Mouse (Mus musculus): ENCODE results near the gene Sumo1. TPM values are rescaled to one million over a fixed set of nuclear protein-coding genes. Genes with fewer than 3 reads are reported as not detected.

Gene Sumo1
- total and polyA plus RNA-seq, 3 experiments: 129 to 131 TPM; not detected in 1

GRCm38 (mm10) chr1:59697751-59698150 is 27.1 kb upstream of the Sumo1 start:
- no peak overlapping the region for H3K4me3 ChIP-seq (ENCODE audit: control insufficient read depth in 1 of 2, insufficient read depth in 1 of 2, low read depth in 2 of 2, low read length in 2 of 2)
- peaks cover 21% of the 10 kb centered on the region for H3K79me2 ChIP-seq (ENCODE audit: control insufficient read depth, insufficient read depth, low read length, poor library complexity)
- no peaks in the 10 kb centered on the region for H3K27me3 ChIP-seq (ENCODE audit: control insufficient read depth in 1 of 2, insufficient read depth in 2 of 2, low read length in 2 of 2)
- H3K9me3 ChIP-seq (replicated peaks; ENCODE audit: insufficient read depth, low read length): no peaks in the 10 kb centered on the region
- no peak overlapping the region for H3K9ac ChIP-seq (ENCODE audit: control insufficient read depth, low read depth, low read length, poor library complexity, severe bottlenecking)
- no peaks in the 10 kb centered on the region for H3K4me1 ChIP-seq (ENCODE audit: control insufficient read depth in 1 of 2, insufficient read depth in 2 of 2, low read length in 2 of 2)
- DNase-seq (ENCODE audit: low read depth, low spot score): no peak
- TF ChIP-seq GATA1 (IDR thresholded peaks at IDR 0.05; ENCODE audit: low read depth, low read length) (no peak), CHD1 (IDR thresholded peaks at IDR 0.05; ENCODE audit: low read depth, low read length) (no peak), HCFC1 (IDR thresholded peaks at IDR 0.05; ENCODE audit: low read depth, low read length) (no peak), SMC3 (IDR thresholded peaks at IDR 0.05; ENCODE audit: low read depth, low read length) (no peak), SIN3A (IDR thresholded peaks at IDR 0.05; ENCODE audit: low read length) (no peak), USF1 (IDR thresholded peaks at IDR 0.05; ENCODE audit: low read depth, low read length) (no peak), NELFE (IDR thresholded peaks at IDR 0.05; ENCODE audit: low read depth, low read length) (no peak), KAT2A (conservative IDR thresholded peaks at IDR 0.05; ENCODE audit: low read depth, low read length) (no peak), MAX (IDR thresholded peaks at IDR 0.05; ENCODE audit: low read length) (no peak)
- peaks cover 9 to 71% of the 10 kb centered on the region in 2 experiments for H3K36me3 ChIP-seq (ENCODE audit: control insufficient read depth in 1 of 2, insufficient read depth in 2 of 2, low read length in 2 of 2)
- H3K27ac ChIP-seq (ENCODE audit: control insufficient read depth, low read depth, low read length): no peak overlapping the region

GRCm38 (mm10) chr1:59690467-59690866 is 19.8 kb upstream of the Sumo1 start:
- Histone ChIP-seq H3K36me3 (ENCODE audit: control insufficient read depth in 1 of 2, insufficient read depth in 2 of 2, low read length in 2 of 2) (peaks cover 31 to 65% of the 10 kb centered on the region in 2 experiments), H3K27me3 (ENCODE audit: control insufficient read depth in 1 of 2, insufficient read depth in 2 of 2, low read length in 2 of 2) (no peaks in the 10 kb centered on the region), H3K9me3 (replicated peaks; ENCODE audit: insufficient read depth, low read length) (no peaks in the 10 kb centered on the region), H3K4me1 (ENCODE audit: control insufficient read depth in 1 of 2, insufficient read depth in 2 of 2, low read length in 2 of 2) (no peaks in the 10 kb centered on the region; a peak in 1 of 4 replicates), H3K79me2 (ENCODE audit: control insufficient read depth, insufficient read depth, low read length, poor library complexity) (peaks cover 59% of the 10 kb centered on the region), H3K4me3 (ENCODE audit: control insufficient read depth in 1 of 2, insufficient read depth in 1 of 2, low read depth in 2 of 2, low read length in 2 of 2) (no peak overlapping the region), H3K9ac (ENCODE audit: control insufficient read depth, low read depth, low read length, poor library complexity, severe bottlenecking) (no peak overlapping the region), H3K27ac (ENCODE audit: control insufficient read depth, low read depth, low read length) (no peak overlapping the region)
- no peak for DNase-seq (ENCODE audit: low read depth, low spot score)
- TF ChIP-seq POLR2AphosphoS2 (IDR thresholded peaks at IDR 0.05; ENCODE audit: low read length) (peak; percentile 23; the same call in 1 of the 2 replicates), BHLHE40 (IDR thresholded peaks at IDR 0.05; ENCODE audit: borderline replicate concordance, low read depth, low read length) (no peak), MYC (IDR thresholded peaks at IDR 0.05; ENCODE audit: low read depth, low read length) (peak; percentile 65; the same call in 1 of the 2 replicates), EP300 (IDR thresholded peaks at IDR 0.05; ENCODE audit: low read depth in 1 of 2, low read length in 2 of 2) (no peak), SIN3A (IDR thresholded peaks at IDR 0.05; ENCODE audit: low read length) (peak; percentile 45; the same call in 1 of the 2 replicates), MXI1 (IDR thresholded peaks at IDR 0.05; ENCODE audit: low read depth, low read length) (0 out of 2 replicates have a peak, but pooled peaks have one; percentile 33), CTCF (IDR thresholded peaks at IDR 0.05 in 2 of 3, conservative IDR thresholded peaks at IDR 0.05 in 1 of 3; ENCODE audit: control insufficient read depth in 1 of 3, insufficient read depth in 1 of 3, low read depth in 2 of 3, low read length in 3 of 3, poor library complexity in 1 of 3, severe bottlenecking in 1 of 3) (peak in 2 of 3 experiments; percentile 12 to 19; a peak in 1 of 6 replicates), MAX (IDR thresholded peaks at IDR 0.05; ENCODE audit: low read length) (no peak), ZNF384 (IDR thresholded peaks at IDR 0.05; ENCODE audit: low read depth, low read length) (peak; percentile 48; the same call in 1 of the 2 replicates), TBP (IDR thresholded peaks at IDR 0.05; ENCODE audit: low read depth, low read length) (no peak)
